Mouse (Mus musculus) embryo, embryonic 9.5 days (tissue): ENCODE results near the gene Ift27.

Source experiments
- DNase-seq: peaks from one replicate; pipeline ENCODE4 v3.0.0-alpha.2; 2017; ENCODE audit errors: extremely low spot score

Ift27 gene

GRCm38 (mm10) chr15:78173972-78174886 lies at the start of gene Ift27:
TSS of gene Ift27 (minus strand) at chr15:78174107.
- peak; percentile 96 for DNase-seq

GRCm38 (mm10) chr15:78215269-78215668 lies 41.4 kb upstream of the Ift27 start:
- no peak for DNase-seq

- no peak for DNase-seq
Observed at GRCm38 (mm10) chr15:78211367-78211766, 37.5 kb upstream of the Ift27 start.

GRCm38 (mm10) chr15:78210203-78210602 lies 36.3 kb upstream of the Ift27 start:
- no peak for DNase-seq

- DNase-seq, result no peak
Observed at GRCm38 (mm10) chr15:78206312-78206711, 32.4 kb upstream of the Ift27 start, which contains the start of gene Pvalb. TSS of gene Pvalb (minus strand) at chr15:78206400.

- peak; percentile 15 for DNase-seq
Observed at GRCm38 (mm10) chr15:78205192-78205591, 31.3 kb upstream of the Ift27 start.

GRCm38 (mm10) chr15:78204053-78204847 lies 30.3 kb upstream of the Ift27 start:
- DNase-seq, result peak; percentile 26

GRCm38 (mm10) chr15:78195096-78195880 lies 21.4 kb upstream of the Ift27 start:
- DNase-seq, result no peak

GRCm38 (mm10) chr15:78194320-78194719 lies 20.4 kb upstream of the Ift27 start:
- DNase-seq, result no peak

GRCm38 (mm10) chr15:78189636-78190035 lies 15.7 kb upstream of the Ift27 start:
- DNase-seq, result no peak

GRCm38 (mm10) chr15:78188546-78188945 lies 14.6 kb upstream of the Ift27 start:
- no peak for DNase-seq

GRCm38 (mm10) chr15:78186906-78187305 lies 13.0 kb upstream of the Ift27 start:
- no peak for DNase-seq

GRCm38 (mm10) chr15:78185609-78186008 lies 11.7 kb upstream of the Ift27 start:
- DNase-seq, result no peak

GRCm38 (mm10) chr15:78184855-78185254 lies 10.9 kb upstream of the Ift27 start:
- peak; percentile 67 for DNase-seq

- no peak for DNase-seq
Observed at GRCm38 (mm10) chr15:78181701-78182405, 7.9 kb upstream of the Ift27 start.

- DNase-seq, result no peak
Observed at GRCm38 (mm10) chr15:78179775-78180174, 5.9 kb upstream of the Ift27 start.

GRCm38 (mm10) chr15:78178397-78178796 lies 4.5 kb upstream of the Ift27 start:
- DNase-seq, result peak; percentile 83

- DNase-seq, result no peak
Observed at GRCm38 (mm10) chr15:78177257-78177656, 3.4 kb upstream of the Ift27 start.

GRCm38 (mm10) chr15:78174887-78175245 lies 959 bp upstream of the Ift27 start:
- no peak for DNase-seq

- DNase-seq, result no peak
Observed at GRCm38 (mm10) chr15:78172899-78173817, 749 bp downstream of the Ift27 start.
